Mouse (Mus musculus) adrenal gland, postnatal 4 days (tissue): ENCODE results near the gene Nr2f2. TPM values are rescaled to one million over a fixed set of nuclear protein-coding genes. Genes with fewer than 3 reads are reported as not detected.

ENCODE experiments used
- DNase-seq, 2 experiments: peaks; one replicate each; pipeline ENCODE4 v3.0.0; 2021 to 2022; ENCODE audit warnings: low spot score in 2 of 2, mixed read lengths in 2 of 2
- long read RNA-seq, 2 experiments: library from polyadenylated mRNA; stranded (forward); transcript quantifications; one replicate each; pipeline ENCODE4 v2.0.0; 2021
- total RNA-seq, 2 experiments: library from RNA; stranded (reverse); gene quantifications; 2 replicates each; pipeline ENCODE4 v1.2.3; 2021

Gene Nr2f2
- 100 to 1,000 TPM; 143 to 160 TPM for total RNA-seq
- long read RNA-seq, experiment 1, full-length matches to known transcripts: 13 of 46 reads
- long read RNA-seq, experiment 1, partial matches to known transcripts: 23 of 46 reads
- long read RNA-seq, experiment 1, other reads (novel, unspliced or antisense): 10 of 46 reads
- long read RNA-seq, experiment 2, full-length matches to known transcripts: 33 of 103 reads
- long read RNA-seq, experiment 2, partial matches to known transcripts: 39 of 103 reads
- long read RNA-seq, experiment 2, other reads (novel, unspliced or antisense): 31 of 103 reads

DNA sequence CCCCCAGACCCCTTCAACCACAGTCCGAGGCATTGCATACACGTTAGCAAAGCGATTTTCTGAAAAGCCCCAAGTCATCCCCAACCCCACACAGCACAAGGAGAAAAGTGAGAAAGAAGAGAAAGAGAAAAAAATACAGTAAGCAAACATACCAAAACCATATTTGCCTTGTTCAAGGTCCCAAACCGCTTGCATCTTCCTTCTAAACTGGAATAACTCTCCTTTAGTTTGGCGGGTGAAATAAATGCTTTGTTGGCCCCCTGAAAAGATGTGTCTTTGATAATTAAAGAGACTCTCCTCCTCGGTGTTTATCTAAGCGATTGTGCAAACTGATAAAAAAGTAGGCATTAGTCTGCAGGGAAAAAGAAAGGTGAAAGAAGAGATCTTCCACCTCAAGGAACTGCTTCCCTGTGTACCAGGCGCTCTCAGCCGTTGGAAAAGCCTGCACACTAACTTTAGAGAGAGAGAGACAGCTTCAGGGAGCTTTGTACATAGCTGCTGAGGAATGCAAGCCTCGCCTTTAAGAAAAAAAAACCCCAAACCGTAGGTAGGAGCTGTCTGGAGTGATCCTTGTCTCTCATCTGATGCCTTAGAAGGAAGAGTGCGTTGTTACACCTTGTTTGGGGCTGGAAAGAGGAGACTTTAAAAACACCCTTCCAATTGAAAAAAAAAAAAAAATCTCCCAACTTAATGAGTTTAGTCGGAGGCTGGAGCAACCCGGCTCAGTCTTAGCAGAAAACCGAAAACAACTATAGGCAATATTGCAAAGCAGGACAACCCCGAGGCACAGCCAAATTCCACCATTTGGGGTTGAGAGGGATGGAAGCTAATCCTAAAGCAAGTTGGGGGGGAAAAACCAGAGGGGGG, at the start of gene Nr2f2:
TSS of gene Nr2f2 (minus strand) at position 795 of the 867 bp plus-strand sequence.
- DNase-seq: no peak

GRCm38 (mm10) chr7:70414461-70414860, 47.9 kb upstream of the Nr2f2 start:
- DNase-seq: no peak

DNA sequence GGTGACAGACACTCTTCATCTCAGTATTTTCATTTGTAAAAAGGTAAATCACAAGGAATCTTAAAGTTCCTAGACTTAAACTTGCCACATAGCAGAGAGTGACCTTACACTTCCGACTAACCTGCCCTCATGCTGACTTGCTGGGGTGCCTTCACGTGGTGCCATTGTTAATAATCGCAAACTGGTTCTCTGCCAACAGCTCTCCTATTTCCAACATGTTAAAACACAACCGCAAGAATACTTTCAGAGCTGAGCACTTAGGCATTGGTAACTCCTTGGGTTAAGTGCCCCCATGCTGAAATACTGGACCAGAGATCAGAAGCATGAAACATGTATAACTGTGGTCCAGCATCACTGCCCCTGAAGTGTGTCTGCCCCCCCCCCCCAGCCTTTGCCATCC, 47.1 kb upstream of the Nr2f2 start:
- no peak for DNase-seq

DNA sequence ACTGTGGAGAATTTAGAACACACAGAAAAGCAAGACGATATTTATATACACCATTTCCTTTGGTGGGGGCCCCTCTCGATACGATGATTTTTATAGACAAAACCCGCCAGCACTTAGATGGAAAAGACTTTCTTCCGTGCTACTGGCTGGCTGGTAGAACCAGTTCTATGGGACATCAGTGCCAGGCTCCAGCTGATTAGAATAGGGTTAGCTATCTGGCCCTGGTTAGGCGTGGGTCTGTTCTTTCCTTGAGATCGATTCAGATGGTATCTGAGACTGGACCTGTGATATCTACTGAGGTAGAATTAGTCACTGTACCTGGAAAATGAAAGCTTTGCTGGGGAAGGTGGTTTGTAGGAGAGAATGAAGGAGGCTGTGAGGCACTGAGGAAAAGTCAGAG, 46.4 kb upstream of the Nr2f2 start:
- no peak for DNase-seq

GRCm38 (mm10) chr7:70410350-70410749, 43.8 kb upstream of the Nr2f2 start:
- DNase-seq: no peak

- no peak for DNase-seq
These were observed 43.4 kb upstream of the Nr2f2 start for GRCm38 (mm10) chr7:70409890-70410289.

DNA sequence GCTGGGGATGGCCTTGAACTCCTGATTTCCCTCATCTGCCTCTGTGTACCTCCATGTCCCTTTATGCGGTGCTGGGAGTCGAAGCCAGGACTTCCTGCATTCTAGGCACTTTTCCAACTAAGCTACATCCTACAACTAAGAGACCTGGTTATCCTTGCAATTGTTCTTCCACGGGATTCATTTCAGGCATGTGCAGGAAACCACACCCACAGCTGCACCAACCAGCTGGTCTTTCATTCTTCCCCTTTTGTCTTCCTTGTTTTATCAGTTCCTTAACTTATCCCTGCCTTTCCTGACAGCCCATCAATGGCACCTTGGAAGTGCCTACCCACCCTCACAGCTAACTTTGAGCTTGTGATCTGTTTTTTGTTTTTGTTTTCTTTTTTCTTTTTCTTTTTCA, 42.3 kb upstream of the Nr2f2 start:
- no peak for DNase-seq

DNA sequence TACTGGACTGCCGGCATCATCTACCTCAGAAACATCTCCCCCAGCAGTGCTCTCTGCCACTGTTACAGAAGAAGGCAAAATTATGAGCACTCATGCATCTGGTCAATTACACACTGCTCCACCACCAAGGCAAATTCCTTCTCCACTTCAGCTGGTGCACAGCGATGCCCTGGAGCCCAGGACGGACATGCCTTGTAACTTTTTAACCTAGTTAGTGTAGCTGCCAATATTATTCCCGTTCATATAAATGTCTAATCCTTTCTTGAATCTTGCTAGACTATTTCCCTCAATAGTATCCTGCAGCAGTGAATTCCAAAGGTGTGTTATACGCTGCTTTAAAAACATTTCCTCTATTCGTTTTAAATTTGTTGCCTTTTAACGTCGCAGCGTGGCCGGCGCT, 40.6 kb upstream of the Nr2f2 start:
- DNase-seq: no peak

- no peak for DNase-seq
These were observed 40.0 kb upstream of the Nr2f2 start for GRCm38 (mm10) chr7:70406527-70406926.

- no peak for DNase-seq
These were observed 38.9 kb upstream of the Nr2f2 start for GRCm38 (mm10) chr7:70405466-70405865.

- no peak for DNase-seq
These were observed 16.3 kb upstream of the Nr2f2 start for GRCm38 (mm10) chr7:70382828-70383227.

DNA sequence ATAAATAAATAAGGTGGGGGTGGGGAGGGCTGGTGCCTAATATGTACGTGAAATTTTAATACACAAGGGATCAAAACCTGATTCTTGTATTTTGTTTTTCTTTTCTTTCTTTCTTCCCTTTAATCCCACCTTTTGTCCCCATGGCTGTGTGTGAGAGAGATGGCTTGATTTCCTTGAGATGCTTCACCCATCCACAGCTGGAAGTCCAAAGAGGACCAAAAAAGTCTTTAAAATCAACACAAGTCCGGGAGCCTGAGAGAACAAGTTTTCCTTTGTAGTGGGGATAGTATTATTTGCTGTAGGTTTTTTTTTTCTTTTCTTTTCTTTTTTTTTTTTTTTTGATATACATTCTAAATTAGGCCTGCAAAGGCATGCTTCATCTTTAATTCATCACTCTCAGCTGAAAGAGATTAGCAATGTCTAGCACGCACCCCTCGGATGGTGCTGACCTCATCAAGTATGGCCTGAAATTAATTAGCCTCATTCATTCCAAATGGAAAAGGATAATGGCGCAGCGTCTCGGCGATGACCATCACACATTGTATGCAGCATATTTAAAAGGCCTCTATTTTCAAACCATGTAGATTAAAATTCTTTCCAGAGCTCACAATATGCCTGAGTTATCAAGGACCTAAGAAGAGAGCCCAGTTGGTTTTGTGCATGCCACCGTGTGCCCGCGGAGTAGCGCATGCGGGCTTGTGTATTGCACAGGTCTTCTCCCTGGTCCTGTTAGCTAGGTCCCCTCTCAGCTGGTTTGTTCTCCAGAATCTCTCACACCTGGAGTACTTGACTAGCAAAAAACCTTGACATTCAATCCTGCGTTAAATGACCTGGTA, 15.1 kb upstream of the Nr2f2 start:
- no peak for DNase-seq

DNA sequence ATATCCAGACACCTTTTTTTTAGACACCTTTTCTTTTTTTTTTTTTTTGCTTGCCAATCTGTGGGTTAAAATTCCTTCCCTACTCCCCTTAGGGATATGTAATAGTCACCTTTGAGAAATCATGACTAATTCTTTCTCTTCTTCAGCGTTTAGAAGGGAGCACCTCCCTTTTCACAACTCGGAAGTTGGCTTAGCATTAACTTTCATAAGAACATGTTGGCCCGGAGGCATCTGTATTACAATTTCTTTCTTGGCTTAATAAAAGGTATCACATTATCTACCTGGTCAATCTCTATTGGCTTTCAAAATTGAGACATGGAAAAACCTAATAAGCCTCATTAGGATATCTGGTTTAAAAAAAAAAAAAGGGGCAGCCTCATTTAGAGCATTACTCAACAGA, 14.4 kb upstream of the Nr2f2 start:
- no peak for DNase-seq

DNA sequence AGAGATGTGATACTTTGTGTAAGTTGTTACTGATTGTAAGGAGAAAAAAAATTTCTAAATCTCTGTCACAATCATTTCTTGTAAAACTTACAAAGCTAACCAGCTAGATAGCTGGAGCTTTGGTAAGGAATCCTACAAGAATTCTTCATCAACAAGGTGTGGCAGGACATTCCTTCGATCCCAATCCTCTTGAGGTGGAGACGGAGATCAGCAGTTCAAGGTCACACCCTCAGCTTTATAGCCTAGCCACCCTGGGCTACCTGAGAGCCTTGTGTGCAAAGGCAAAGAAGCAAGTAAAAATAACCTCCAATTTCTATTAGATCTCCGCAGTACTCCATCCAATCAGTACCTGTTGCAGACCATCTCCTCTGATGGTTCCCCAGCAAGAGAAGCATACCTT, 13.7 kb upstream of the Nr2f2 start:
- no peak for DNase-seq

DNA sequence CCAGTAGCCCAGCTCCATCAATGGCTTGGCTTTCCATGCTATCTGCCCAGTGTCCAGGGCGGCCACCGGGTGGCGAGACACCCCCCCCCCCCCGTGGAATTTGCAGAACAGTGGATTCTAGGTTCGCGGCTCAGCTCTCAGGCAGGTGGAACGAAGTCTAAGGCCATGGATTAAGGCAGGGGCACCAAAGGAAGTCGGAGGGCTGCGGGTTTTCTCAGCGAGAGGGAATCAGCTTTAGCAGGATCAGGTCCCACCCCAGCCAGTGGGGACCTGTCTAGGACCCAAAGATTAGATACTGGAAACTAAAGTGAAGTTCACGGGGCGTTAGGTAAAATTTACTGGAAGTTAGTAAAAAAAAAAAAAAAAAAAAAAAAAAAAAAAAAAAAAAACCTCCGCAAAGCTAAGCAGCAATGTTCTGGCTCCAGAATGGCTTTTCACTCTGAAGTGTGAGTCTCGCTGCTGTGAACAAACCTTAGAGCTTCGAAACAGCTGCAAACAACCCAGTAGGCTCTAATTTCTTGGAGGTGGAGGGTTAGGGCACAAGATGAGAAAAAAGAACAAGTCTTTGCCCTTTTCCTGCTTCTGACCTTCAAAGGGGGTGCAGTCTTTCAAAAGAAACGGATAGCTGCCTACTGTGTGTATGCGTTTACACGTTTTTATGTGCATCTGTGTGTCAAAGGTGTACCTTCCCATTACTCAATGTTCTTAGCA, 4.2 kb upstream of the Nr2f2 start:
- DNase-seq: no peak

GRCm38 (mm10) chr7:70369731-70370551, 3.4 kb upstream of the Nr2f2 start:
- DNase-seq: no peak

DNA sequence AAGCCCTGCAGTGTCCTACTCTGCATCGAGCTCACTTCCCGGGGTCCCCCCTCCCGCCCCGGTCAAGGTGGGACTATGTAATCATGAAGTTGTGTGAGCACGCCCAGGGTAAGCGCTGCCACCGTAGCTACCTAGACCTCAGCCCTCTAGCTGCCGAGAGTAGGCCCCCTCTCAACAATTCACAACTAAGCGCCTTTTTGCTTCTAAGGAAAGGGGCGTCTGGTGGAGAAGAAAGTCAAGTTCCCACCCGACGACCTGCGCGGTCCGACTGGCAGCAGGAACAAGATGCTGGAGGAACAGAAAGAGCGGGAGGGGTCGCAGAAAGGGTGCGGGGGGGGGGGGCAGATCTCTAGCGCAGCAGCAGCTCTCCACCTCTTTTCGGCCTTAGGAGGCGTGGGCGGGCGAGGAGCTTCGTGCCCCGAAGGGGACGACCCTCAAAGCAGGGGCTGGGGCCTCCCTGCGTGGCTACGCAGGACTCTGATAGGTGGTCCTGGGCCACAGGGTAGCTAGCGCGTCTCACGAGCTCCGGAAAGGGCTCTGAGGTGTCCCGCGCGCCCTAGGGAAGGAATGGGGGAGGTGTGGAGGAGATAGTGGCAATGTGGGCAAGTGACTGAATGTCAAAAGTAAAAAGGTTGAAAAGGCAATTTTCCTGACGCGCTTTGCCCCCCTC, 2.7 kb upstream of the Nr2f2 start:
- DNase-seq: no peak

DNA sequence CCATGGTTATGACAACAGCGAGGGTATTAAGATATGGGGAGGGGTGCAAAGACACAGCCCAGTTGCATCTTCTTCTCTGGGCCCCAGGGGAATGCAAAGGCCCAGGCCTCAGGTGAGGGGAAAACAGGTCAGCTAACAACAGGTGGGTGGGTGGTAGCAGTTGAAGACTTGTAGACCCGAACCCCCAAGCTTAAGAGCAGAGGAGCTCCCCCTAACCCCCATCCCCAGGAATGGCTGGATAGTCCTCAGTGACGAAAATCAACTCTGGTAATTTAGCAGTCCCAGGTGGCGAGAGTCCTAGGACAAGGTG, 2.2 kb upstream of the Nr2f2 start:
- no peak for DNase-seq

- DNase-seq: no peak
These were observed 1.7 kb upstream of the Nr2f2 start for GRCm38 (mm10) chr7:70368268-70368655.
